Mouse (Mus musculus): ENCODE measurements around the gene Gab2.
A peak's percentile ranks its signal among the peaks of the same experiment; 100 is the strongest.

GRCm38 (mm10) chr7:97128949-97129348 lies 47.6 kb downstream of the Gab2 start:
- no peak for TF ChIP-seq HCFC1 (IDR thresholded peaks at IDR 0.05; ENCODE audit: borderline replicate concordance, insufficient read depth, low read length)
- peak; percentile 44; the same call in 1 of the 2 replicates for TF ChIP-seq ZNF384 (IDR thresholded peaks at IDR 0.05; ENCODE audit: low read depth, low read length)
- no peak for TF ChIP-seq MAFK (IDR thresholded peaks at IDR 0.05; ENCODE audit: insufficient read depth, low read depth, low read length)
- no peak for TF ChIP-seq ZC3H11A (IDR thresholded peaks at IDR 0.05; ENCODE audit: borderline replicate concordance, low read depth, low read length)

Data from ES-E14 (cell line).